Mouse (Mus musculus) embryonic facial prominence, embryonic 15.5 days (tissue): ENCODE measurements around the gene Stk26. TPM values are rescaled to one million over a fixed set of nuclear protein-coding genes. Genes with fewer than 3 reads are reported as not detected.

Experiments used
- ATAC-seq: fragments of 200-750 bp; cut with Nextera tagmentation; 2 replicates; pipeline ENCODE4 v1.8.0; 2017; ENCODE audit warnings: low read depth, moderate TSS enrichment; ENCODE audit not compliant: insufficient number of reproducible peaks, low FRiP score, low TSS enrichment
- H3K27ac ChIP-seq: fragments of 300-500 bp; sonication (generic); replicated peaks from 2 replicates; pipeline ENCODE4 v1.5.1; 2015; ENCODE audit warnings: mild to moderate bottlenecking, inconsistent platforms
- H3K27me3 ChIP-seq: fragments of 300-500 bp; sonication (generic); 2 replicates; pipeline ENCODE4 v1.6.1; 2015; ENCODE audit warnings: inconsistent platforms
- H3K36me3 ChIP-seq: fragments of 300-500 bp; sonication (generic); 2 replicates; pipeline ENCODE4 v1.6.1; 2015; ENCODE audit warnings: mild to moderate bottlenecking, inconsistent platforms
- H3K4me1 ChIP-seq: fragments of 300-500 bp; sonication (generic); 2 replicates; pipeline ENCODE4 v1.6.1; 2015; ENCODE audit warnings: inconsistent platforms
- H3K4me2 ChIP-seq: fragments of 300-500 bp; sonication (generic); replicated peaks from 2 replicates; pipeline ENCODE4 v1.6.1; 2015; ENCODE audit warnings: mild to moderate bottlenecking, inconsistent platforms
- H3K4me3 ChIP-seq: fragments of 300-500 bp; sonication (generic); replicated peaks from 2 replicates; pipeline ENCODE4 v1.5.1; 2015; ENCODE audit warnings: mild to moderate bottlenecking, inconsistent platforms
- H3K9ac ChIP-seq: fragments of 300-500 bp; sonication (generic); 2 replicates; pipeline ENCODE4 v1.6.1; 2015; ENCODE audit warnings: inconsistent platforms
- H3K9me3 ChIP-seq: fragments of 300-500 bp; sonication (generic); replicated peaks from 2 replicates; pipeline ENCODE4 v1.6.1; 2016; ENCODE audit warnings: inconsistent platforms
- WGBS: fragments of 180-500 bp; shearing (Covaris S2); methylation state at CpG from one replicate; pipeline ENCODE4 v1.1.7; 2015; 5-methylcytosine and 5-hydroxymethylcytosine counted together
- polyA plus RNA-seq: library from polyadenylated mRNA; unstranded; fragments of >200 nt; fragmentation: Nextera tagmentation; extraction: Ambion mirVana; gene quantifications from 2 replicates; pipeline ENCODE4 v1.2.1, GENCODE M21; 2015

Stk26 gene
- polyA plus RNA-seq: 10.2 and 10.4 TPM in 2 replicates

GRCm38 (mm10) chrX:50840847-50841560 lies at the start of gene Stk26:
Gene Stk26, plus strand, starts transcription at chrX:50841047.
- no peaks in the 10 kb centered on the region for H3K36me3 ChIP-seq
- H3K27me3 ChIP-seq: 0 out of 2 replicates have a peak, but pooled peaks cover 4% of the 10 kb centered on the region
- peak; percentile 84 for ATAC-seq
- H3K4me3 ChIP-seq: peak within 1 kb of the TSS; percentile 55
- H3K9me3 ChIP-seq: no peaks in the 10 kb centered on the region
- H3K9ac ChIP-seq: peak within 1 kb of the TSS; percentile 18; the same call in 1 of the 2 replicates
- H3K27ac ChIP-seq: no peak within 1 kb of the TSS
- 15% methylated on average over 31 of the region's 31 CpGs for WGBS
- peak within 1 kb of the TSS; percentile 64 for H3K4me2 ChIP-seq
- 0 out of 2 replicates have a peak, but pooled peaks cover 3% of the 10 kb centered on the region for H3K4me1 ChIP-seq

- Histone ChIP-seq H3K4me2 (no peak overlapping the region), H3K36me3 (no peaks in the 10 kb centered on the region), H3K27me3 (peaks cover 11% of the 10 kb centered on the region), H3K9me3 (no peaks in the 10 kb centered on the region), H3K4me1 (no peaks in the 10 kb centered on the region), H3K27ac (no peak overlapping the region), H3K9ac (no peak overlapping the region), H3K4me3 (no peak overlapping the region)
- WGBS: 38% methylated on average over 4 of the region's 4 CpGs
- ATAC-seq: no peak
These were observed 47.7 kb upstream of the Stk26 start for GRCm38 (mm10) chrX:50793005-50793680.

- H3K27ac ChIP-seq: no peak overlapping the region
- no peak for ATAC-seq
- H3K9me3 ChIP-seq: no peaks in the 10 kb centered on the region
- H3K36me3 ChIP-seq: no peaks in the 10 kb centered on the region
- H3K4me3 ChIP-seq: no peak overlapping the region
- WGBS: 76% methylated on average over 1 of the region's 1 CpGs
- H3K4me2 ChIP-seq: no peak overlapping the region
- peaks cover 11% of the 10 kb centered on the region for H3K27me3 ChIP-seq
- no peak overlapping the region for H3K9ac ChIP-seq
- no peaks in the 10 kb centered on the region for H3K4me1 ChIP-seq
These were observed 43.0 kb upstream of the Stk26 start for GRCm38 (mm10) chrX:50797798-50798197.

- no peak overlapping the region for H3K9ac ChIP-seq
- peaks cover 5% of the 10 kb centered on the region for H3K27me3 ChIP-seq
- no peak for ATAC-seq
- no peaks in the 10 kb centered on the region for H3K9me3 ChIP-seq
- no peak overlapping the region for H3K4me3 ChIP-seq
- H3K36me3 ChIP-seq: no peaks in the 10 kb centered on the region
- WGBS: 56% methylated on average over 10 of the region's 10 CpGs
- H3K4me1 ChIP-seq: no peaks in the 10 kb centered on the region
- H3K4me2 ChIP-seq: no peak overlapping the region
- H3K27ac ChIP-seq: no peak overlapping the region
These were observed 42.3 kb upstream of the Stk26 start for GRCm38 (mm10) chrX:50798571-50798970.

- Histone ChIP-seq H3K4me1 (no peaks in the 10 kb centered on the region), H3K4me2 (no peak overlapping the region), H3K9me3 (no peaks in the 10 kb centered on the region), H3K27me3 (peaks cover 4% of the 10 kb centered on the region), H3K27ac (no peak overlapping the region), H3K4me3 (no peak overlapping the region), H3K9ac (no peak overlapping the region), H3K36me3 (no peaks in the 10 kb centered on the region)
- 41% methylated on average over 8 of the region's 8 CpGs for WGBS
- ATAC-seq: no peak
These were observed 41.1 kb upstream of the Stk26 start for GRCm38 (mm10) chrX:50799656-50800188.

GRCm38 (mm10) chrX:50805654-50806053 lies 35.2 kb upstream of the Stk26 start:
- Histone ChIP-seq H3K27ac (no peak overlapping the region), H3K4me2 (no peak overlapping the region), H3K9ac (no peak overlapping the region), H3K27me3 (no peaks in the 10 kb centered on the region), H3K9me3 (no peaks in the 10 kb centered on the region), H3K4me1 (no peaks in the 10 kb centered on the region), H3K4me3 (no peak overlapping the region), H3K36me3 (no peaks in the 10 kb centered on the region)
- no peak for ATAC-seq
- 59% methylated on average over 4 of the region's 4 CpGs for whole genome bisulfite sequencing

GRCm38 (mm10) chrX:50823856-50824255 lies 17.0 kb upstream of the Stk26 start:
- H3K27ac ChIP-seq: no peak overlapping the region
- no peak overlapping the region for H3K4me3 ChIP-seq
- no peaks in the 10 kb centered on the region for H3K4me1 ChIP-seq
- no peak overlapping the region for H3K4me2 ChIP-seq
- H3K27me3 ChIP-seq: peaks cover 4% of the 10 kb centered on the region; the same call in 1 of the 2 replicates
- no peaks in the 10 kb centered on the region for H3K36me3 ChIP-seq
- H3K9me3 ChIP-seq: no peaks in the 10 kb centered on the region
- WGBS: 44% methylated on average over 6 of the region's 6 CpGs
- ATAC-seq: no peak
- no peak overlapping the region for H3K9ac ChIP-seq

- WGBS: 75% methylated on average over 3 of the region's 3 CpGs
- Histone ChIP-seq H3K36me3 (no peaks in the 10 kb centered on the region), H3K4me2 (no peak overlapping the region), H3K27me3 (peaks cover 7% of the 10 kb centered on the region; the same call in 1 of the 2 replicates), H3K27ac (no peak overlapping the region), H3K9ac (no peak overlapping the region), H3K4me1 (no peaks in the 10 kb centered on the region), H3K9me3 (no peaks in the 10 kb centered on the region), H3K4me3 (no peak overlapping the region)
- ATAC-seq: no peak
These were observed 5.3 kb upstream of the Stk26 start for GRCm38 (mm10) chrX:50835592-50835991.

GRCm38 (mm10) chrX:50836029-50836691 lies 4.7 kb upstream of the Stk26 start:
- 32% methylated on average over 10 of the region's 10 CpGs for WGBS
- Histone ChIP-seq H3K9me3 (no peaks in the 10 kb centered on the region), H3K27me3 (peaks cover 10% of the 10 kb centered on the region; the same call in 1 of the 2 replicates), H3K4me2 (no peak overlapping the region), H3K4me3 (no peak overlapping the region), H3K27ac (no peak overlapping the region), H3K4me1 (0 out of 2 replicates have a peak, but pooled peaks cover 3% of the 10 kb centered on the region), H3K36me3 (no peaks in the 10 kb centered on the region), H3K9ac (no peak overlapping the region)
- no peak for ATAC-seq

- Histone ChIP-seq H3K27me3 (0 out of 2 replicates have a peak, but pooled peaks cover 4% of the 10 kb centered on the region), H3K4me1 (0 out of 2 replicates have a peak, but pooled peaks cover 3% of the 10 kb centered on the region), H3K9me3 (no peaks in the 10 kb centered on the region), H3K36me3 (no peaks in the 10 kb centered on the region), H3K4me3 (peak overlapping the region; percentile 55), H3K9ac (peak overlapping the region; percentile 18; the same call in 1 of the 2 replicates), H3K27ac (no peak overlapping the region), H3K4me2 (peak overlapping the region; percentile 64)
- 22% methylated on average over 21 of the region's 23 CpGs for WGBS
- ATAC-seq: 0 out of 2 replicates have a peak, but pooled peaks have one; percentile 39
These were observed 740 bp downstream of the Stk26 start for GRCm38 (mm10) chrX:50841587-50841986.

- peak overlapping the region; percentile 55 for H3K4me3 ChIP-seq
- no peak overlapping the region for H3K27ac ChIP-seq
- WGBS: 47% methylated on average over 9 of the region's 9 CpGs
- H3K4me2 ChIP-seq: peak overlapping the region; percentile 64
- ATAC-seq: no peak
- H3K36me3 ChIP-seq: no peaks in the 10 kb centered on the region
- H3K4me1 ChIP-seq: 0 out of 2 replicates have a peak, but pooled peaks cover 3% of the 10 kb centered on the region
- 0 out of 2 replicates have a peak, but pooled peaks cover 4% of the 10 kb centered on the region for H3K27me3 ChIP-seq
- no peaks in the 10 kb centered on the region for H3K9me3 ChIP-seq
- H3K9ac ChIP-seq: 0 out of 2 replicates have a peak overlapping the region, but pooled peaks have one; percentile 18
These were observed 1.2 kb downstream of the Stk26 start for GRCm38 (mm10) chrX:50842046-50842445.
